Mouse (Mus musculus): ENCODE measurements around the gene Gm9913. TPM values are rescaled to one million over a fixed set of nuclear protein-coding genes. Genes with fewer than 3 reads are reported as not detected.

Gm9913 gene
- total and polyA plus RNA-seq, 3 experiments = 0.21 to 0.29 (median 0.23) TPM

GRCm38 (mm10) chr2:125501526-125501925 lies 3.4 kb upstream of the Gm9913 start:
- Histone ChIP-seq H3K9ac (ENCODE audit: low read depth, low read length) (no peak overlapping the region), H3K27me3 (ENCODE audit: control insufficient read depth, insufficient read depth, low read length) (no peaks in the 10 kb centered on the region), H3K79me2 (replicated peaks; ENCODE audit: control insufficient read depth, insufficient read depth, low read length) (peaks cover 4% of the 10 kb centered on the region), H3K27ac (no peak overlapping the region), H3K4me3 (no peak overlapping the region), H3K36me3 (ENCODE audit: control insufficient read depth, insufficient read depth, low read length) (no peaks in the 10 kb centered on the region), H3K4me1 (ENCODE audit: control insufficient read depth, insufficient read depth, low read length) (peaks cover 10% of the 10 kb centered on the region)
- TF ChIP-seq CTCF (IDR thresholded peaks at IDR 0.05) (no peak), EP300 (IDR thresholded peaks at IDR 0.05; ENCODE audit: insufficient read depth, low read depth, low read length) (no peak), POLR2A (IDR thresholded peaks at IDR 0.05; ENCODE audit: insufficient read depth, low read depth, low read length) (no peak)
- DNase-seq = no peak
- intact Hi-C loops (cut with DNase I) = loop anchor here (10.0 kb wide), 1 partner anchor 117 kb away; no protein-coding TSS in a partner anchor

GRCm38 (mm10) chr2:125505746-125506315 lies 942 bp downstream of the Gm9913 start:
- Histone ChIP-seq H3K36me3 (ENCODE audit: control insufficient read depth, insufficient read depth, low read length) (no peaks in the 10 kb centered on the region), H3K4me1 (ENCODE audit: control insufficient read depth, insufficient read depth, low read length) (peaks cover 7% of the 10 kb centered on the region), H3K27me3 (ENCODE audit: control insufficient read depth, insufficient read depth, low read length) (no peaks in the 10 kb centered on the region), H3K9ac (ENCODE audit: low read depth, low read length) (peak overlapping the region; percentile 89), H3K27ac (peak overlapping the region; percentile 93), H3K4me3 (peak overlapping the region; percentile 56), H3K79me2 (replicated peaks; ENCODE audit: control insufficient read depth, insufficient read depth, low read length) (no peaks in the 10 kb centered on the region; the same call in 1 of the 2 replicates)
- intact Hi-C loops (cut with DNase I) = loop anchor here (2.0 to 10.0 kb wide), 4 partner anchors 35 to 149 kb away; no protein-coding TSS in a partner anchor
- whole genome bisulfite sequencing = under 1% methylated on average over 48 of the region's 48 CpGs
- DNase-seq = peak; percentile 81 to 82
- TF ChIP-seq CTCF (IDR thresholded peaks at IDR 0.05) (0 out of 2 replicates have a peak, but pooled peaks have one; percentile 18), EP300 (IDR thresholded peaks at IDR 0.05; ENCODE audit: insufficient read depth, low read depth, low read length) (no peak)

GRCm38 (mm10) chr2:125506316-125507054 lies 1.6 kb downstream of the Gm9913 start:
- intact Hi-C loops (cut with DNase I) = loop anchor here (5.0 to 10.0 kb wide), 3 partner anchors 94 to 149 kb away; no protein-coding TSS in a partner anchor

GRCm38 (mm10) chr2:125507893-125508292 lies 3.0 kb downstream of the Gm9913 start, which contains the start of gene Fbn1:
Fbn1 (minus strand) TSS chr2:125507993.
- no peak for DNase-seq
- no peak for TF ChIP-seq CTCF (IDR thresholded peaks at IDR 0.05)
- no peak for TF ChIP-seq EP300 (IDR thresholded peaks at IDR 0.05; ENCODE audit: insufficient read depth, low read depth, low read length)
- no peak for TF ChIP-seq POLR2A (IDR thresholded peaks at IDR 0.05; ENCODE audit: insufficient read depth, low read depth, low read length)
- H3K4me1 ChIP-seq (ENCODE audit: control insufficient read depth, insufficient read depth, low read length) = peaks cover 9% of the 10 kb centered on the region
- H3K27ac ChIP-seq = peak within 1 kb of the TSS; percentile 93
- no peaks in the 10 kb centered on the region for H3K27me3 ChIP-seq (ENCODE audit: control insufficient read depth, insufficient read depth, low read length)
- 87% methylated on average over 4 of the region's 4 CpGs for WGBS
- peak within 1 kb of the TSS; percentile 83 for H3K9ac ChIP-seq (ENCODE audit: low read depth, low read length)
- H3K79me2 ChIP-seq (replicated peaks; ENCODE audit: control insufficient read depth, insufficient read depth, low read length) = no peaks in the 10 kb centered on the region
- no peaks in the 10 kb centered on the region for H3K36me3 ChIP-seq (ENCODE audit: control insufficient read depth, insufficient read depth, low read length)
- intact Hi-C loops (cut with DNase I) = loop anchor here (5.0 to 10.0 kb wide), 3 partner anchors 96 to 151 kb away; no protein-coding TSS in a partner anchor
- peak within 1 kb of the TSS; percentile 56 for H3K4me3 ChIP-seq

More at GRCm38 (mm10) chr2:125506316-125507054, 1.6 kb downstream of the Gm9913 start:
- Histone ChIP-seq H3K36me3 (ENCODE audit: control insufficient read depth, insufficient read depth, low read length) (no peaks in the 10 kb centered on the region), H3K4me3 (peak overlapping the region; percentile 56), H3K9ac (ENCODE audit: low read depth, low read length) (peak overlapping the region; percentile 89), H3K27ac (peak overlapping the region; percentile 93), H3K27me3 (ENCODE audit: control insufficient read depth, insufficient read depth, low read length) (no peaks in the 10 kb centered on the region), H3K4me1 (ENCODE audit: control insufficient read depth, insufficient read depth, low read length) (peaks cover 8% of the 10 kb centered on the region), H3K79me2 (replicated peaks; ENCODE audit: control insufficient read depth, insufficient read depth, low read length) (no peaks in the 10 kb centered on the region; the same call in 1 of the 2 replicates)
- 6% methylated on average over 37 of the region's 37 CpGs for WGBS
- peak; percentile 76 to 81 for DNase-seq
- TF ChIP-seq CTCF (IDR thresholded peaks at IDR 0.05) (no peak), EP300 (IDR thresholded peaks at IDR 0.05; ENCODE audit: insufficient read depth, low read depth, low read length) (no peak), POLR2A (IDR thresholded peaks at IDR 0.05; ENCODE audit: insufficient read depth, low read depth, low read length) (peak; percentile 68)

GRCm38 (mm10) chr2:125508381-125508780 lies 3.5 kb downstream of the Gm9913 start:
- Histone ChIP-seq H3K4me3 (no peak overlapping the region), H3K36me3 (ENCODE audit: control insufficient read depth, insufficient read depth, low read length) (no peaks in the 10 kb centered on the region), H3K9ac (ENCODE audit: low read depth, low read length) (no peak overlapping the region), H3K4me1 (ENCODE audit: control insufficient read depth, insufficient read depth, low read length) (peaks cover 9% of the 10 kb centered on the region), H3K27me3 (ENCODE audit: control insufficient read depth, insufficient read depth, low read length) (no peaks in the 10 kb centered on the region), H3K27ac (no peak overlapping the region), H3K79me2 (replicated peaks; ENCODE audit: control insufficient read depth, insufficient read depth, low read length) (no peaks in the 10 kb centered on the region)
- TF ChIP-seq POLR2A (IDR thresholded peaks at IDR 0.05; ENCODE audit: insufficient read depth, low read depth, low read length) (no peak), CTCF (IDR thresholded peaks at IDR 0.05) (no peak), EP300 (IDR thresholded peaks at IDR 0.05; ENCODE audit: insufficient read depth, low read depth, low read length) (no peak)
- intact Hi-C loops (cut with DNase I) = loop anchor here (5.0 to 10.0 kb wide), 3 partner anchors 96 to 151 kb away; no protein-coding TSS in a partner anchor
- WGBS = 85% methylated on average over 5 of the region's 5 CpGs
- DNase-seq = no peak
